ENCODE assay signal across 8 mouse cellular contexts in genomic region chr7:28371514-28371989, GRCm38 (mm10). TPM values are rescaled to one million over a fixed set of nuclear protein-coding genes. Genes with fewer than 3 reads are reported as not detected.
DNase-seq lines count a peak whose midpoint lies in the region; ATAC-seq and TF ChIP-seq lines count a peak whose summit lies in the region.

No protein-coding gene starts in this region.

- H3K4me2 ChIP-seq in heart, embryonic 12.5 days = peak overlapping the region; percentile 93
- H3K4me2 ChIP-seq in kidney, embryonic 16.5 days (replicated peaks; ENCODE audit: low read depth, low read length) = peak overlapping the region; percentile 85

- no peaks in the 10 kb centered on the region for H3K27me3 ChIP-seq in MEL (ENCODE audit: control insufficient read depth in 1 of 2, insufficient read depth in 2 of 2, low read length in 2 of 2)
- H3K27me3 ChIP-seq in heart, embryonic 12.5 days (replicated peaks) = no peaks in the 10 kb centered on the region
- no peaks in the 10 kb centered on the region for H3K27me3 ChIP-seq in kidney, embryonic 16.5 days (ENCODE audit: insufficient read depth, low read length)

- peak overlapping the region; percentile 62 to 79 for H3K4me3 ChIP-seq in MEL (ENCODE audit: control insufficient read depth in 1 of 2, insufficient read depth in 1 of 2, low read depth in 2 of 2, low read length in 2 of 2)
- H3K4me3 ChIP-seq in heart, embryonic 12.5 days = peak overlapping the region; percentile 81
- H3K4me3 ChIP-seq in kidney, embryonic 16.5 days (ENCODE audit: low read length) = peak overlapping the region; percentile 92

- peaks cover 0 to 10% of the 10 kb centered on the region in 2 experiments; a peak in 2 of 4 replicates for H3K4me1 ChIP-seq in MEL (ENCODE audit: control insufficient read depth in 1 of 2, insufficient read depth in 2 of 2, low read length in 2 of 2)
- peaks cover 42% of the 10 kb centered on the region for H3K4me1 ChIP-seq in heart, embryonic 12.5 days (replicated peaks)
- peaks cover 45% of the 10 kb centered on the region for H3K4me1 ChIP-seq in kidney, embryonic 16.5 days (ENCODE audit: insufficient read depth, low read length)

- no peak for TF ChIP-seq CTCF in MEL (IDR thresholded peaks at IDR 0.05 in 2 of 3, conservative IDR thresholded peaks at IDR 0.05 in 1 of 3; ENCODE audit: control insufficient read depth in 1 of 3, insufficient read depth in 1 of 3, low read depth in 2 of 3, low read length in 3 of 3, poor library complexity in 1 of 3, severe bottlenecking in 1 of 3)

- no peak overlapping the region for H3K27ac ChIP-seq in MEL (ENCODE audit: control insufficient read depth, low read depth, low read length)
- H3K27ac ChIP-seq in heart, embryonic 12.5 days (ENCODE audit: poor library complexity, severe bottlenecking) = peak overlapping the region; percentile 91
- H3K27ac ChIP-seq in kidney, embryonic 16.5 days (ENCODE audit: low read length) = peak overlapping the region; percentile 97

- peaks cover 2% of the 10 kb centered on the region; the same call in 1 of the 2 replicates for H3K79me2 ChIP-seq in MEL (ENCODE audit: control insufficient read depth, insufficient read depth, low read length, poor library complexity)

- WGBS in heart, embryonic 12.5 days = under 1% methylated on average over 38 of the region's 43 CpGs
- under 1% methylated on average over 39 of the region's 43 CpGs for WGBS in kidney, embryonic 16.5 days

- TF ChIP-seq RAD21 in MEL (IDR thresholded peaks at IDR 0.05; ENCODE audit: low read depth, low read length) = no peak

- no peaks in the 10 kb centered on the region for H3K9me3 ChIP-seq in MEL (replicated peaks; ENCODE audit: insufficient read depth, low read length)
- no peaks in the 10 kb centered on the region for H3K9me3 ChIP-seq in heart, embryonic 12.5 days (replicated peaks)
- H3K9me3 ChIP-seq in kidney, embryonic 16.5 days (ENCODE audit: low read length) = no peaks in the 10 kb centered on the region

- ATAC-seq in heart, embryonic 12.5 days (ENCODE audit: insufficient number of reproducible peaks, low FRiP score) = peak; percentile 7; the same call in 1 of the 2 replicates
- ATAC-seq in kidney, embryonic 16.5 days (ENCODE audit: low FRiP score, low TSS enrichment) = peak; percentile 10
- ATAC-seq in granulocyte monocyte progenitor cell, adult 5-6 weeks (replicated peaks; ENCODE audit: poor library complexity, severe bottlenecking) = no peak

- DNase-seq in MEL (ENCODE audit: low read depth, low spot score) = peak; percentile 50
- peak; percentile 76 for DNase-seq in embryo, embryonic 9.5 days (ENCODE audit: extremely low spot score)
- DNase-seq in lung, postnatal 25 days (ENCODE audit: low spot score) = peak; percentile 67
- peak; percentile 43 to 65 for DNase-seq in spleen, postnatal 10 days (ENCODE audit: low spot score in 2 of 2)
- no peak for DNase-seq in layer of hippocampus, adult 11-12 months (ENCODE audit: low spot score)

- TF ChIP-seq EP300 in MEL (IDR thresholded peaks at IDR 0.05; ENCODE audit: low read depth in 1 of 2, low read length in 2 of 2) = no peak

- H3K36me3 ChIP-seq in MEL (ENCODE audit: control insufficient read depth in 1 of 2, insufficient read depth in 2 of 2, low read length in 2 of 2) = peaks cover 0 to 7% of the 10 kb centered on the region in 2 experiments; a peak in 2 of 4 replicates
- H3K36me3 ChIP-seq in heart, embryonic 12.5 days = peaks cover 38% of the 10 kb centered on the region
- H3K36me3 ChIP-seq in kidney, embryonic 16.5 days (ENCODE audit: insufficient read depth, low read length) = peaks cover 36% of the 10 kb centered on the region

- H3K9ac ChIP-seq in MEL (ENCODE audit: control insufficient read depth, low read depth, low read length, poor library complexity, severe bottlenecking) = peak overlapping the region; percentile 88
- H3K9ac ChIP-seq in heart, embryonic 12.5 days = peak overlapping the region; percentile 97
- H3K9ac ChIP-seq in kidney, embryonic 16.5 days (replicated peaks; ENCODE audit: low read length) = peak overlapping the region; percentile 95

- no peak for TF ChIP-seq POLR2A in MEL (IDR thresholded peaks at IDR 0.05; ENCODE audit: control insufficient read depth in 1 of 2, insufficient read depth in 1 of 2, low read depth in 1 of 2, low read length in 2 of 2, poor library complexity in 1 of 2)

TF ChIP-seq in MEL, 35 proteins besides CTCF, POLR2A, EP300 and RAD21:
- TF ChIP-seq UBTF (IDR thresholded peaks at IDR 0.05; ENCODE audit: borderline replicate concordance, insufficient read depth, low read depth, low read length) = 0 out of 2 replicates have a peak, but pooled peaks have one; percentile 63
- no peak for TF ChIP-seq MYC (IDR thresholded peaks at IDR 0.05; ENCODE audit: low read depth, low read length)

RNA-seq across cellular contexts. Expression of gene Plekhg2, which starts 0.8 kb away (rescaled TPM):
- 1.1 and 1.8 TPM in 2 replicates for total RNA-seq in MEL (2012; rRNA removed)
- 1 to 10 TPM in 1 of 2 experiments, not detected in 1; 9.2 TPM for polyA plus RNA-seq in MEL (2012; ENCODE audit: insufficient read depth in 1 of 2, insufficient read length in 2 of 2, low read depth in 1 of 2, low replicate concordance in 2 of 2, missing spikeins in 1 of 2)
- polyA plus RNA-seq in heart, embryonic 12.5 days (2016; fragmentation: Nextera tagmentation; extraction: Ambion mirVana) = 58.0 and 65.3 TPM in 2 replicates
- polyA plus RNA-seq in kidney, embryonic 16.5 days (2015; fragmentation: Nextera tagmentation; extraction: Ambion mirVana) = 69.1 and 83.3 TPM in 2 replicates
- 4.1 and 6.1 TPM in 2 replicates for total RNA-seq in granulocyte monocyte progenitor cell, adult 5-6 weeks (2014; fragmentation: Nextera tagmentation)
- 0.88 and 1.1 TPM in 2 replicates for total RNA-seq in granulocyte monocyte progenitor cell, adult 5-6 weeks (2017)

RNA-seq across cellular contexts. Expression of gene Zfp36, which starts 8.5 kb away (rescaled TPM):
- 0.50 and 0.65 TPM in 2 replicates for total RNA-seq in MEL (2012; rRNA removed)
- 1 to 10 TPM in 1 of 2 experiments, not detected in 1; 2.8 TPM for polyA plus RNA-seq in MEL (2012; ENCODE audit: insufficient read depth in 1 of 2, insufficient read length in 2 of 2, low read depth in 1 of 2, low replicate concordance in 2 of 2, missing spikeins in 1 of 2)
- polyA plus RNA-seq in heart, embryonic 12.5 days (2016; fragmentation: Nextera tagmentation; extraction: Ambion mirVana) = 15.9 and 16.5 TPM in 2 replicates
- polyA plus RNA-seq in kidney, embryonic 16.5 days (2015; fragmentation: Nextera tagmentation; extraction: Ambion mirVana) = 16.1 and 18.4 TPM in 2 replicates
- total RNA-seq in granulocyte monocyte progenitor cell, adult 5-6 weeks (2014; fragmentation: Nextera tagmentation) = 37.1 and 55.8 TPM in 2 replicates
- total RNA-seq in granulocyte monocyte progenitor cell, adult 5-6 weeks (2017) = 30.8 and 41.3 TPM in 2 replicates

RNA-seq across cellular contexts. Expression of gene Med29, which starts 21.0 kb away (rescaled TPM):
- total RNA-seq in MEL (2012; rRNA removed) = 23.7 and 31.1 TPM in 2 replicates
- 10 to 100 TPM in 1 of 2 experiments, not detected in 1; 39.6 TPM for polyA plus RNA-seq in MEL (2012; ENCODE audit: insufficient read depth in 1 of 2, insufficient read length in 2 of 2, low read depth in 1 of 2, low replicate concordance in 2 of 2, missing spikeins in 1 of 2)
- 45.4 and 46.5 TPM in 2 replicates for polyA plus RNA-seq in heart, embryonic 12.5 days (2016; fragmentation: Nextera tagmentation; extraction: Ambion mirVana)
- polyA plus RNA-seq in kidney, embryonic 16.5 days (2015; fragmentation: Nextera tagmentation; extraction: Ambion mirVana) = 52.9 and 55.9 TPM in 2 replicates
- 19.2 and 25.5 TPM in 2 replicates for total RNA-seq in granulocyte monocyte progenitor cell, adult 5-6 weeks (2014; fragmentation: Nextera tagmentation)
- total RNA-seq in granulocyte monocyte progenitor cell, adult 5-6 weeks (2017) = 16.7 and 18.5 TPM in 2 replicates

RNA-seq across cellular contexts. Expression of gene Rps16, which starts 21.1 kb away (rescaled TPM):
- total RNA-seq in MEL (2012; rRNA removed) = 2,133 and 2,343 TPM in 2 replicates
- polyA plus RNA-seq in MEL (2012; ENCODE audit: insufficient read depth in 1 of 2, insufficient read length in 2 of 2, low read depth in 1 of 2, low replicate concordance in 2 of 2, missing spikeins in 1 of 2) = 1,000 to 10,000 TPM; 1,661 to 1,740 TPM
- 629 and 630 TPM in 2 replicates for polyA plus RNA-seq in heart, embryonic 12.5 days (2016; fragmentation: Nextera tagmentation; extraction: Ambion mirVana)
- polyA plus RNA-seq in kidney, embryonic 16.5 days (2015; fragmentation: Nextera tagmentation; extraction: Ambion mirVana) = 840 and 918 TPM in 2 replicates
- total RNA-seq in granulocyte monocyte progenitor cell, adult 5-6 weeks (2014; fragmentation: Nextera tagmentation) = 4,181 and 4,473 TPM in 2 replicates
- total RNA-seq in granulocyte monocyte progenitor cell, adult 5-6 weeks (2017) = 929 and 980 TPM in 2 replicates

RNA-seq across cellular contexts. Expression of gene Paf1, which starts 21.2 kb away (rescaled TPM):
- total RNA-seq in MEL (2012; rRNA removed) = 49.9 and 53.5 TPM in 2 replicates
- polyA plus RNA-seq in MEL (2012; ENCODE audit: insufficient read depth in 1 of 2, insufficient read length in 2 of 2, low read depth in 1 of 2, low replicate concordance in 2 of 2, missing spikeins in 1 of 2) = 100 to 1,000 TPM in 1 of 2 experiments, 10 to 100 TPM in 1; 99.9 to 645 TPM
- polyA plus RNA-seq in heart, embryonic 12.5 days (2016; fragmentation: Nextera tagmentation; extraction: Ambion mirVana) = 68.5 and 70.4 TPM in 2 replicates
- polyA plus RNA-seq in kidney, embryonic 16.5 days (2015; fragmentation: Nextera tagmentation; extraction: Ambion mirVana) = 97.4 and 108 TPM in 2 replicates
- 97.6 and 111 TPM in 2 replicates for total RNA-seq in granulocyte monocyte progenitor cell, adult 5-6 weeks (2014; fragmentation: Nextera tagmentation)
- 136 and 170 TPM in 2 replicates for total RNA-seq in granulocyte monocyte progenitor cell, adult 5-6 weeks (2017)
